Mouse (Mus musculus) forebrain, embryonic 16.5 days (tissue): ENCODE results near the gene Arhgef3. TPM values are rescaled to one million over a fixed set of nuclear protein-coding genes. Genes with fewer than 3 reads are reported as not detected.

Source experiments
- ATAC-seq: fragments of 200-750 bp; cut with Nextera tagmentation; 2 replicates; pipeline ENCODE4 v1.8.0; 2017; ENCODE audit warnings: mild to moderate bottlenecking, moderate library complexity
- H3K27ac ChIP-seq: fragments of 300-500 bp; sonication (generic); 2 replicates; pipeline ENCODE4 v1.5.1; 2014; ENCODE audit warnings: low read length, control low read depth
- H3K27me3 ChIP-seq: fragments of 300-500 bp; sonication (generic); replicated peaks from 2 replicates; pipeline ENCODE4 v1.6.1; 2014; ENCODE audit warnings: low read length; ENCODE audit not compliant: control insufficient read depth, insufficient read depth
- H3K36me3 ChIP-seq: fragments of 300-500 bp; sonication (generic); 2 replicates; pipeline ENCODE4 v1.6.1; 2014; ENCODE audit not compliant: control insufficient read depth, insufficient read depth
- H3K4me1 ChIP-seq: fragments of 300-500 bp; sonication (generic); replicated peaks from 2 replicates; pipeline ENCODE4 v1.6.1; 2014; ENCODE audit warnings: low read length; ENCODE audit not compliant: control insufficient read depth, insufficient read depth
- H3K4me2 ChIP-seq: fragments of 300-500 bp; sonication (generic); 2 replicates; pipeline ENCODE4 v1.6.1; 2014; ENCODE audit warnings: mild to moderate bottlenecking, low read length, control low read depth
- H3K4me3 ChIP-seq: fragments of 300-500 bp; sonication (generic); replicated peaks from 2 replicates; pipeline ENCODE4 v1.5.1; 2014; ENCODE audit warnings: mild to moderate bottlenecking, low read length, control low read depth
- H3K9ac ChIP-seq: fragments of 300-500 bp; sonication (generic); replicated peaks from 2 replicates; pipeline ENCODE4 v1.6.1; 2014; ENCODE audit warnings: low read depth, low read length, control low read depth
- H3K9me3 ChIP-seq: fragments of 300-500 bp; sonication (generic); 2 replicates; pipeline ENCODE4 v1.6.1; 2016; ENCODE audit warnings: low read length; ENCODE audit not compliant: control insufficient read depth
- WGBS: fragments of 180-500 bp; shearing (Covaris S2); extraction: QIAGEN DNeasy Blood & Tissue Kit; methylation state at CpG from one replicate; pipeline ENCODE4 v1.1.7; 2014; 5-methylcytosine and 5-hydroxymethylcytosine counted together
- polyA plus RNA-seq: library from polyadenylated mRNA; unstranded; fragments of >200 nt; fragmentation: Nextera tagmentation; extraction: Ambion mirVana; gene quantifications from 2 replicates; pipeline ENCODE4 v1.2.1, GENCODE M21; 2015

Arhgef3 gene
- polyA plus RNA-seq, 1 experiment from 2014 or later, result 5.1 TPM

DNA sequence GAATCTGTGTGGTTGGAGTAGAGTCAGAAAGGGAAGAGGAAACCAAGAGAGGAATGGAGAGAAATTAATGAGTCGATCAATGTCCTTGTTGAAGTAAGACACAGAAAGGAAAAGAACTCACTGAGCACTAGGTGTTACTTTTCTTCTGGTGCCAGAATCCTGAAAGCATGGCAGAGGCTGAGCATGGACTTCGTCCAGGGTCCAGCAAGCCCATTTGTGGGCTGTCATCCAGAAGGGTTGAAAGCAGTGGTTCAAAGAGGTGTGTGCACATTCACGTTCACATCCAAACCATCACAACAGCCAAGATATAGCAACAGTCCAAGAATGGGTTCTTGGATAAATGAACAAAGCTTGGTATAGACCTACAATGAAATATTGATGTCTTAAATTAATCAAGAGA lies 15.3 kb downstream of the Arhgef3 start:
- Histone ChIP-seq H3K27me3 (no peaks in the 10 kb centered on the region), H3K9ac (no peak overlapping the region), H3K4me2 (no peak overlapping the region), H3K4me1 (no peaks in the 10 kb centered on the region), H3K36me3 (no peaks in the 10 kb centered on the region), H3K27ac (no peak overlapping the region), H3K9me3 (no peaks in the 10 kb centered on the region), H3K4me3 (no peak overlapping the region)
- ATAC-seq, result no peak
- 86% methylated on average over 3 of the region's 3 CpGs for WGBS

DNA sequence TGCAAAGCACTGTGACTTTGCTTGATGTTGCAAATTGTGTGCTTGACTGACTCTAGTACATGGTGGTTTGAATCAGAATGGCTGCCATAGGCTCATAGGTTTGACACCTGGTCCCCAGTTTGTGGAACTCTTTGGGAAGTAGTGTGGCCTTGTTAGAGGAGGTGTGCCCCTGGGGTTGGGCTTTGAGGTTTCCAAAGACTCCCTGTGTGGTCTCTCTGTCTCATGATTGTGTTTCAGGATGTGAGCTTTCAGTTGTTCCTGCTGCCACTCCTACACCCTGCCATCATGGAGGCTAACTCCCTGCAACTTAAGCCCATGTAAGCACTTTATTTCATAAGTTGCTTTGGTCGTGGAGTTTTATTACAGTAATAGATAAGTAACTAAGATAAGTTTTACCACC lies 16.0 kb downstream of the Arhgef3 start:
- Histone ChIP-seq H3K27ac (no peak overlapping the region), H3K4me1 (no peaks in the 10 kb centered on the region), H3K27me3 (no peaks in the 10 kb centered on the region), H3K9ac (no peak overlapping the region), H3K9me3 (no peaks in the 10 kb centered on the region), H3K4me2 (no peak overlapping the region), H3K36me3 (no peaks in the 10 kb centered on the region), H3K4me3 (no peak overlapping the region)
- 87% methylated on average over 1 of the region's 1 CpGs for WGBS
- ATAC-seq, result no peak

DNA sequence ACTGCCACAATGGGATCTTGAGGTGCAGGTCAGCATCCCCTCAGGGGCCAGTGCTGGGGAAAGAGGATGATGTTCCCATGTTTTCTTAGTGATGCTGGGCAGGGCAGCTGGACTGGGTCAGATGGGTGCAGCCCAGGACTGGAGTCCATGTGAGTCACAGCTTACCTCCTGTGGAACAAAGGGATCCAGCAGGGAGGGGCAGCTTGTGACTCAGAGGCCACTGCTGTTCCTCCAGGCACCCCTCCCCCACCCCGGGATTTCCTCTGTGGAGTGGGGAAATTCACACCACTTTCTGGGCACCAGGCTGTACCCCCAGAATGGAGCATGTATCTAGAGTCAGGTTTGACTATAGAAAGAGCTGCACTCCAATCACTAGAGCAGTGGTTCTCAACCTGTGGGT lies 16.8 kb downstream of the Arhgef3 start:
- H3K27ac ChIP-seq, result no peak overlapping the region
- H3K27me3 ChIP-seq, result no peaks in the 10 kb centered on the region
- H3K4me3 ChIP-seq, result no peak overlapping the region
- H3K36me3 ChIP-seq, result no peaks in the 10 kb centered on the region
- H3K9ac ChIP-seq, result no peak overlapping the region
- no peaks in the 10 kb centered on the region for H3K9me3 ChIP-seq
- no peak for ATAC-seq
- 78% methylated on average over 1 of the region's 1 CpGs for WGBS
- no peaks in the 10 kb centered on the region for H3K4me1 ChIP-seq
- H3K4me2 ChIP-seq, result no peak overlapping the region

GRCm38 (mm10) chr14:27138891-27139290 lies 24.2 kb downstream of the Arhgef3 start:
- Histone ChIP-seq H3K36me3 (no peaks in the 10 kb centered on the region), H3K4me2 (no peak overlapping the region), H3K27me3 (no peaks in the 10 kb centered on the region), H3K4me3 (no peak overlapping the region), H3K9me3 (no peaks in the 10 kb centered on the region), H3K4me1 (no peaks in the 10 kb centered on the region), H3K9ac (no peak overlapping the region), H3K27ac (no peak overlapping the region)
- no peak for ATAC-seq
- 84% methylated on average over 9 of the region's 9 CpGs for WGBS

GRCm38 (mm10) chr14:27139968-27140367 lies 25.3 kb downstream of the Arhgef3 start:
- Histone ChIP-seq H3K9ac (no peak overlapping the region), H3K4me1 (no peaks in the 10 kb centered on the region), H3K4me3 (no peak overlapping the region), H3K36me3 (no peaks in the 10 kb centered on the region), H3K4me2 (no peak overlapping the region), H3K9me3 (no peaks in the 10 kb centered on the region), H3K27me3 (no peaks in the 10 kb centered on the region), H3K27ac (no peak overlapping the region)
- 89% methylated on average over 3 of the region's 3 CpGs for WGBS
- no peak for ATAC-seq

DNA sequence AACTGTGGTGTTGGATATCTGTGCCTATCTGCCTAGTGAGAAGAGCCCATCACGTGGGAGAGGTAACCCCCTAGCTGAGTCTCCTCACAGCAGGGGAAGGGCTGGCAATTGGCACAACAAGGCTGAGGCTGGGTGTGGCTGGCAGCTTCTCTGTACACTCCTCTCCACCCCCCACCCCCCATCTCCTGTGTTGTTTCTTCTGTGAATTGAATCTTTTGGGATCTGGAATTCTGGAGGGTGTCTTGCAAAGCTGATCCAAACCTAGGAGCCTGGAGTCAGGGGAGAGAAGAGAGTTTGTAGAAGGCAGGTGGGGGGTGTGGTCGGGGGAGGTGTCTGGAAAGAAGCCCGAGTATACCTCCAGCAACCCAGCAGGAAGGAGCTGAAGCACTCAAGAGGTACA lies 26.8 kb downstream of the Arhgef3 start:
- H3K9me3 ChIP-seq, result no peaks in the 10 kb centered on the region
- no peak for ATAC-seq
- H3K27me3 ChIP-seq, result no peaks in the 10 kb centered on the region
- H3K27ac ChIP-seq, result no peak overlapping the region
- H3K36me3 ChIP-seq, result no peaks in the 10 kb centered on the region
- no peak overlapping the region for H3K4me3 ChIP-seq
- WGBS, result 33% methylated on average over 3 of the region's 3 CpGs
- no peaks in the 10 kb centered on the region for H3K4me1 ChIP-seq
- no peak overlapping the region for H3K4me2 ChIP-seq
- H3K9ac ChIP-seq, result no peak overlapping the region

DNA sequence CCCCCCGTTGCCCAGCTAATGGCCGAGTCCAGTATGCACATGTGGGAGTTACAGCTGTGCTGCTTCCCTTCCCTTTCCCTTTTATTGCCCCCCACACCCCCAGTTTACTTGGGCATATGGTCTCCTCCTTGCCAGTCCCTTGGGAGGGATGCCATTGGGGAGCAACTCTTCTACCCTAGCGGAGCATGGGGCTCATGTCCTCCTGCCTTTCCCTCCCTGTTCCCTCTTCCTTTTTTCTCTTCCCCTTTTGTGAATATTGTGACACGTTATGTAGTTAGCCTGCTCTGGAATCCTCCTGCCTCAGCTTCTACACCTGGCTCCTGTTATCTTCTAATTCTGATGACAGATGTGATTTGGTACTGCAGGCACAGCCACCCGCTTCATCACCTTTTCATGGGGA lies 28.0 kb downstream of the Arhgef3 start:
- H3K27me3 ChIP-seq, result no peaks in the 10 kb centered on the region
- H3K4me2 ChIP-seq, result no peak overlapping the region
- ATAC-seq, result no peak
- no peak overlapping the region for H3K4me3 ChIP-seq
- WGBS, result 96% methylated on average over 5 of the region's 5 CpGs
- no peaks in the 10 kb centered on the region for H3K36me3 ChIP-seq
- no peaks in the 10 kb centered on the region for H3K4me1 ChIP-seq
- no peak overlapping the region for H3K27ac ChIP-seq
- H3K9ac ChIP-seq, result no peak overlapping the region
- no peaks in the 10 kb centered on the region for H3K9me3 ChIP-seq

- Histone ChIP-seq H3K4me2 (no peak overlapping the region), H3K36me3 (no peaks in the 10 kb centered on the region), H3K4me3 (no peak overlapping the region), H3K4me1 (no peaks in the 10 kb centered on the region), H3K9me3 (no peaks in the 10 kb centered on the region), H3K27me3 (no peaks in the 10 kb centered on the region), H3K27ac (no peak overlapping the region), H3K9ac (no peak overlapping the region)
- ATAC-seq, result no peak
- 63% methylated on average over 8 of the region's 8 CpGs for WGBS
These were observed 30.7 kb downstream of the Arhgef3 start for GRCm38 (mm10) chr14:27145171-27146045.

GRCm38 (mm10) chr14:27147726-27148125 lies 33.0 kb downstream of the Arhgef3 start:
- Histone ChIP-seq H3K27ac (no peak overlapping the region), H3K4me2 (no peak overlapping the region), H3K4me1 (no peaks in the 10 kb centered on the region), H3K9me3 (no peaks in the 10 kb centered on the region), H3K9ac (no peak overlapping the region), H3K4me3 (no peak overlapping the region), H3K27me3 (no peaks in the 10 kb centered on the region), H3K36me3 (no peaks in the 10 kb centered on the region)
- no peak for ATAC-seq
- WGBS, result 93% methylated on average over 7 of the region's 7 CpGs

GRCm38 (mm10) chr14:27149401-27149800 lies 34.7 kb downstream of the Arhgef3 start:
- Histone ChIP-seq H3K4me3 (no peak overlapping the region), H3K27ac (no peak overlapping the region), H3K4me1 (no peaks in the 10 kb centered on the region), H3K9me3 (no peaks in the 10 kb centered on the region), H3K36me3 (no peaks in the 10 kb centered on the region), H3K27me3 (no peaks in the 10 kb centered on the region), H3K9ac (no peak overlapping the region), H3K4me2 (no peak overlapping the region)
- WGBS, result 94% methylated on average over 5 of the region's 5 CpGs
- no peak for ATAC-seq
